Mouse (Mus musculus): ENCODE measurements around the gene Inava.

The Inava gene

DNA sequence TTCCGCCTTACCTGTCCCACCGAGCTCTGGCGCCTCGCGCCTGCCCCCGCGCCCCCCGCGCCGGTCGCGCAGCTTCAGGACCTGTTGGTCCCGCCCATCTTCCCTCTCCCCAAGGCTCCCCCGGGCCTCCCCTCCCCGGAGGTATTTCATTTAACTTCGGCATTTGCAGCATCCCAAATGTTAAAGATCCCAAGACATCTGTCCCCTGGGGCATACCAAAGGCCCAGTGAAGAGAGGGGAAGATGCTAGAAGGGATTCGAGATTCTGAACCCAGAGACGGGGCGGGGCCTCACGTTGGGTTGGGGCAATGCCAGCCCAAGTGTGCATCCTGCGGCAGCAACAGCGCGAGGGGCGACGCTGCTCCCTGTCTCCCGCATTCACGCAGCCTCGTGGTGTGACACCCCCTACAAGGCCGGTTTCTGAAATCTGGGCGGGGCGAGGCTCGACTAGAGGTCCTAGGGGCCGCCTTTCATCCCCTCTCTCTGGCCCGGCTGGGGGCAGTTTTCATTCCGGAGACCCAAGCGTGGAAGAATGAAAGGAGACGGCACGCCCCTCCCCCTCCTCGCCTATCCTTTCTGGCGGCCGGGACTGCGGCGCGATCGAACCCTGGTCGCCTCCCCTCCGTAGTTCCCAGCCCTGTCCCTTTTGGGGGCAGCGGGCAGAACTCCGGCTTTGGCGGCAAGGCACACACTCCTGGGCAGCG, at the start of gene Inava:
Inava (minus strand) TSS at position 373 of the 703 bp plus-strand sequence.
- DNase-seq (ENCODE audit: low read depth in 1 of 2, low spot score in 2 of 2) = no peak

DNA sequence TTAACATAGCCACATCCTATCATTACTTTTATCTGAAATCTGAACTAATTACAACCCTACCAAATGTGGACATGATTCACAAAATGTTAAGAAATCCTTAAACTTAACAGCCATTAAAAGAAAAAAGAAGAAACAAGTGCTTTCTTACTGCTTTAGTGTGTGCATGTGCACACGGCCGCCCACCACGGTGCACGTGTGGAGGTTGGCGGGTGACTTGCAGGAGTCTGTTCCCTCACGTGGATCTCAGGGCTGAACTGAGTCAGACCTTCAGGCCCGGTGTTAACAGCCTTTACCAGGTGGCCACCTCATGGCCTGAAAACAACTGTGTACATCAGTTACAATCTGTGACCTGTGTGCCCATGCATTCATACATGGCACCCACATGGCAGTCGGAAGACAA, 43.3 kb upstream of the Inava start:
- DNase-seq (ENCODE audit: low read depth in 1 of 2, low spot score in 2 of 2) = no peak

DNA sequence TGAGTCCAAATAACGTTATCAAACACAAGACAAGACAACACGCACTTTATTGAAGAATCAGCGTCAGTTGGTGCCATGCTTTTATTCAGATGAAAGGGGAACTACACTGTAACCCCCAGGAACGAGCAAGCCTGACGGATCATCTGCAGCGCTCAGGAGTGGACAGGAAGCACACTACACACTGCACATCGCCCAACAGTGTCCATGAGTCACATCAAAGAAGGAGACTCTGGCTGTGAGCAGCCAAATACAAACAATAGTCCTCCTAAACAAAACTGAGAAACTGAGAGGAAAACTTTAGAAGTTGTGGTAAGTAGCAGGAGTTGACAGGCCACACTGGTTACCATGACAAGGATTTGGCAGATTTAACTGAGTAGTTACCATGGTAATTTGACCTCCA, 34.2 kb upstream of the Inava start:
- DNase-seq (ENCODE audit: low read depth in 1 of 2, low spot score in 2 of 2) = no peak

DNA sequence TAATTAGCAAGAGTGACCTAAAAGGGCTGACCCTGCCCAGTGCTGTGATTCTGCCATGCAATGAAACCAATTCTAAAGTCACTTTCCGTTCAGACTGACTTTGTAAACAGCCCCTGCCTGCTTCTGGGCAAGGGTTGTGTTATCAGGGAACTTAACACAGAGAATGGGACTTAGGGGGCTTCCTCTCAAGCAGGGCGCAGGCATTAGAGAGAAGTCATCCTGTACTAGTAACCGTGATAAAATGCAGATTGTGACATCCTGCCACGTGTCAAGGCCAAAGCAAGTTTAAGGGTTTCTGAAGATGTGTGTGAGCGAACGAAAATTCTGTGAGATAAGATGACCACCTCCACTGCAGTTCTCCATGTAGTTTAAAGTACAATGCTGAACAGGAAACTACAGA, 32.1 kb upstream of the Inava start:
- DNase-seq (ENCODE audit: low read depth in 1 of 2, low spot score in 2 of 2) = no peak

DNA sequence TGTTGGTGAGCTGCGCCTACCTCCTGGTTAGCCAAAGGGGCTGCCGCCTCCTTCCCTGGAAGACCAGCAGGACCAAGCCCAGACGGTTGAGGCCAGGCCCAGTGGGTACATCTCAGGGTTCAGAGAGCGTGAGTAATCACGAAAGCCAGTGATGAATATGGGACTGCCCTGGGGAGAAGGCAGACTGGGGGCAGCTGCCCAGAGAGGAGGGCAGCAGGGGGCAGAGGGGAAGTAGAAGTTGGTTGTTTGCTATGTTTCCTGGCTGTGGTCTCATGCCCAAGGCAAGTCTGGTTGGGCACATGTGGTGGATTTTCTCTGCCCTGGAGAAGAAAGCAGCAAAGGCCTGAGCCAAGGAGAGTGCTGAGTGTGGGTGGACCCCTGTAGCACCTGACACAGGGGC, 29.3 kb upstream of the Inava start:
- DNase-seq (ENCODE audit: low read depth in 1 of 2, low spot score in 2 of 2) = no peak

DNA sequence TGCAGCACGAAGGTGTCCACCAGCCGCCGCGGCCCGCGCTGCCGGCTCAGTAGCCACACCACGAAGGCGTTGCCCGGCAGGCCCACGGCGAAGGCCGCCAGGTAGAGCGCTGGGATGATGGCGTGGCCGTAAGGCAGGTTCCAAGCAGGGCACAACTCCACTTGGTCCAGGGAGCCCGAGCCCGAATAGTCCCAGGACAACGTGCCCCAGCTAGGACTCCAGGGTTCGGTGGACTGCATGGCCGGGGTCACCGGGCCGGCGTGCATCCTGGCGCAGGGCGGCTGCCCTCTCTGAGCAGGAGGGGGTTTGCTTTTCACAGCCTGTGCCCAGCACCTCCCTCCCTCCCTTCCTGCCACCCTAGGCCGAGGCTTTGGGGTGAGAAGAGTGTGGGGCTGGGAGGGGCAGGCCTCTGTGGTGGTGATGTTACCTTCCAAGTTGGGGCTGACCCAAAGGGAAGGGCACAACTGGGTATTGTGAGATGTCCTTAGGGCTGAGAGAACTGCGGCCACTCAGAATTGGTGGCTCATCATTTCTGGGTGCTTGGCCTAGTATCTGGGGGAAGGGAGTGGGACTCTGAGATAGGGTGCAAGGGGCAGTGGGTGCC, 26.7 kb upstream of the Inava start, which contains the start of gene Gpr25:
Gpr25 (minus strand) TSS at position 239 of the 604 bp plus-strand sequence.
- no peak for DNase-seq (ENCODE audit: low read depth in 1 of 2, low spot score in 2 of 2)

DNA sequence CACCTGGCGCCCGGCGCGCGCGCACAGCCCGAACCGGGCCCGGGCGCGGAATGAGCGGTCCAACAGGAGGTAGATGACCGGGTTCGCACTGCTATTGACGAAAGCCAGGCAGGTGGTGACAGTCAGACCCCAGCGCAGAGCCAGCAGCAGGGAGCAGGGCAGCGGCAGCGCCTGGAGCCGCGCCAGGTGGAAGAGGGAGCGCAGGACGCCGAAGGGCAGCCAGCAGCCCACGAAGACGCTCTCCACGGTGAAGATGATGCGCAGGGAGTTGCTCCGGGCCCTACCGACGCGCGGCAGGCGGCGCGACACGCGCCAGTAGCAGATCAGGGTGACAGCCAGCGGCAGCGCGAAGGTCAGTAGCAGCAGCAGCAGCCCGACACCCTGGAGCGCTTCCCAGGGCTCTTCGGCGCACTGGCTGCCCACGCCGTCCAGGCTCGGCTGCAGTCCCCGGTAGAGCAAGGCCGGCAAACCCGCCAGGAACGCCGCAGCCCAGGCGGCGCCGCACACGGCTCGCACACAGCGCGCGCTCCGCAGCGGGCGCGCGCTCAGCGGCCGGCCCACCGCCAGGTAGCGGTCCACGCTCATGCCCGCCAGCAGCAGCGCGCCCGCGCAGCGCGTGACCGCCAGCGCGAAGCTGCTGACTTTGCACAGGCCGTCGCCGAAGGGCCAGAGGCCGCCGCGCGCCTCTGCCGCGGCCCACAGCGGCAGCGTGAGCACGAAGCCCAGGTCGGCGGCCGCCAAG, 26.0 kb upstream of the Inava start:
- DNase-seq (ENCODE audit: low read depth in 1 of 2, low spot score in 2 of 2) = no peak

DNA sequence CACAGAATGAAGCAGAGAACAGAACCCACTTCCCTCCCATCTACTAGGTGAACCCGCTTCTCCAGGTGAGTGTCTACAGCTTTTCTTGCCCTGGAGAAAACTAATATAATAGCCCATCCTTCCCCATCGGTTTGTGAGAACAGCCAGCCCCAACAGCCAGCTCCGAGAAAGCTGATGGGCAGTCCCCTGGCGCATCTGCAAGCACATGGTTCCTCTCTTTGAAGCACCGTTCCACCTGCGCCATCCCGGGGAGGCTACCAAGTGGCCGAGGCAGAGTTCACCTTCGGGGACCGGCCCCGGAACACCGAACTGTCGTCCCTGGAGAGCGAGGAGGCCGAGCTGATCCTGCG, 25.5 kb upstream of the Inava start:
- DNase-seq (ENCODE audit: low read depth in 1 of 2, low spot score in 2 of 2) = no peak

DNA sequence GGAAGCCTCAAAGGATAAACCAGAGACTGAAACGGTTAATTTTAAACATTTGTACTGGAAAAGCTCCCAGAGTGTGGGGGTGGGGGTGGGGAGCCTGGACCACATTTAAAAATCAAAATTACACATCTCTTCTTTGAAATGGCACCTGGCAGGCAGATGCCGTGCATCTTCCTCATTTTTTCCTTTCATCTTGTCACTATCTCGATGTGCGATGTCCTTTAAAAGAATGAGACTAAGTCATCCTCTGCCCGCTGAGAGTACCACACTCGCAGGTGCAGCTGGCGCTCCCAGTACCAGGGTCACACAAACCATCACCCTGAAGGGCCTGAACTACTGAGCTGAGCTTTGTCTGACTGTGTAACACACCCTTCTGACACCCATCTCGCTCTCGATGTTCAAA, 24.4 kb upstream of the Inava start:
- no peak for DNase-seq (ENCODE audit: low read depth in 1 of 2, low spot score in 2 of 2)

DNA sequence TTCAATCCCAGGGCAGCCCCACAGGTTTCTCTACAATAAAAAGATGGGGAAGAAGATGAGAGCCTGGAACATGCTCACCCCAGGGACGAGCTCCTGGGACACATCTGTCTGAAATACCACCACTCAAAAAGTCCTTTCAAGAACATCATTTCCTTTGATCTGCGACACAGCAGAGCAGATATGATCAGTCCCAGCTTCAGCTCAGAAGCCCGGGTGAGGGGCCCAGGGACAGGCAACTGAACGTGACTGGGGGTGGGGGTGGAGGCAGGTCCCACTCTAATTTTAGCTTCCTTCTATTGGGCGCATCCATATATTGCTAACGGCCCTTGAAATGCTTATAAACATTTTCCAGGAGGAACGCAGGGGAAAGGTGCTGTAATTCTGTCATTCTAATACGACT, 21.6 kb upstream of the Inava start:
- DNase-seq (ENCODE audit: low read depth in 1 of 2, low spot score in 2 of 2) = no peak

DNA sequence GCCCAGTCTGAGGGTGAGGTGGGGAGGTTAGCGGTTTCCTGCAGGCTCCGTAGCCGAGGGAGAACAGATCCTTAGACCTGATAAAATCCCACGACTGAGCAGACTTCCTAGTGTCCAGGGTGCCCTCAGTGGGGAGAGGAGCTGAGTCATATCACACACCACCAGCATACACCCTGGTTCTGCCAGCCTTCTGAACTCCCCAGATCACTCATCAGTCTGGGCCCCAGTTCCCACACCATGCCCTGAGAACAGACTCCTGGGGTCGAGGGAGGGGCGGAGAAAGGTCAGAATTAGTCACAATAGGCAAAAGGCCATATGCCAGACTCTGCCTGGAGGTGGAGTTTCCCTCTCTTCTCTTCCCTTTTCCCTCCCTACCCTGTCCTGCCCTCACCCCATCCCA, 21.1 kb upstream of the Inava start:
- DNase-seq (ENCODE audit: low read depth in 1 of 2, low spot score in 2 of 2) = no peak

DNA sequence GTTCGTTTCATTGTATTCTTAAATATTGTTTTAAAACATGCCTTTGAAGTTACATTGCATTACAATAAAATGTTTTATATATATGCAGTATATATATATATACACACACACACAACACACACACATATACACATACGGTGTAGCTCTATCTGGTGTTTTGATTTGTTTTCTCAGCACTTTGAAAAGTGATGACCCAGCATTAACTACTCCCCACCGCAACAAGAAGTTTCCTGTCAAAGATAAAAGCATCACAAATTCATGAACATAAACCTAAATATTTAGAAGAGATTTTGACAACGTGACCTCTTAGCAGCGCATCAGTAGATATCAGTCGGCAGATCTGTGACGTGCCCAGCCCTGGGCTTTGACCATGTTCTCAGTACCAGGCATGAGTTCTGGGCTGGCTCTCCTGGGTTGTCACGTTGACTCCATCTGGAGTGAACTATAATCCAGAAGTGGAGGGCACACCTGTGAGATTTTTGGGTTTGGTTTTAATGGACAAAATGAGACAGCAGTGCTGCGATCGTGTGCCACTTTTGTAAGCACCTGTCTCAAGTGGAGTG, 20.5 kb upstream of the Inava start:
- no peak for DNase-seq (ENCODE audit: low read depth in 1 of 2, low spot score in 2 of 2)

DNA sequence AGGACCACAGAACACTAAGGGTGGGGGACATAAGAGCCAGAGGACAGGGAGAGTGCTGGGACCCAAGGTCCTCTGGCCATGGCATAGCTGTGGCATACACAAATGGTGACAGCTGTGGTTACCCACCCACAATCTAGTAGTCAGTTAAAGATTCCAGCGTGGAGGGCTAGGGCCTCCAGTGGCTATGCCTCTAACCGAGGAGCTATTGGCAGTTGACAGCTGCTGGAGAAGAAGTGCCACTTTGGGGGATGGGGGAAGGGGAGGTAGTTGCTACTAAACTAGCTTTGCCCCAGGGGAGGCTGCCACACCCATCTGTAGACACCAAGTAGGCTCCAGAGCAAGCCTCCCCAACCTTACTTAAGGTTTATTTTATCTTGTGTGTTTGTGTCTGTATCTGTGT, 19.4 kb upstream of the Inava start:
- DNase-seq (ENCODE audit: low read depth in 1 of 2, low spot score in 2 of 2) = no peak

DNA sequence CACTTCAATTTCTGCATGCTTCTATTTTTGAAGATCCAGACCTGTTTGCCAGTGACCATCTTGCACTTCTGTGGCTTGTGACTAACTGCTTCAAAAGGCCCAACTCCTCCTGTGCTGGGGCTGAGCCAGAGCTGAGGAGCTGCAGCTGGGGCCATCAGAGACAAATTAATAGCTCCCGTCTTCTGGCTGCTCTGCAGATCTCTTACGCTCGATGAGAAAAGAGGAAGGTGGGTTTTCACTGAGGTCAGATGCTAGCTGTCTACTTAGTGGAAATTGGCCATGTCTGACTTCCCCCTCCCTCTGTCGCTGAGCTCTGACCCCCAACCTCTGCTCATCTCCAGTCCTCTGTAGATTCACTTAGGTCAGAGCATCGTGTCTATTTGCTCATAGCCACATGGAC, 15.6 kb upstream of the Inava start:
- no peak for DNase-seq (ENCODE audit: low read depth in 1 of 2, low spot score in 2 of 2)

DNA sequence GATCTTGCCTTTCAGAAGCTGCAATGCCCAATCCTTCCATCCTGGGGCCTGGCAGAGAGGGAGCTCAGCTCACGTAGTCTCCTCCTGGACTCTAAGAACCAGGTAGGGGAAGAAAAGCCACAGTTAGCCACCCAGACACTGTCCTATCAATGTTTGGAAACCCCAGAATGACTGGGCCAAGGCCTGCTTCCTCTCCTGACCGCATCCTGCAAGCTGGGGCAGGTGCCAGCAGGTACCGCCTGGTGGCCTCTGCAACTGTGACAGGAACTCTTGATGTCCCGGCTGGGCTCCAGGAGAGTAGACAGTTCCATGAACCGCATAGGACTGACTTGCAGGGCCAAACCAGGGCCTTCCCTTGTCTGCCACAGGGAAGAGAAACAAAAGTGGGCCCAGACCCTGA, 13.3 kb upstream of the Inava start:
- no peak for DNase-seq (ENCODE audit: low read depth in 1 of 2, low spot score in 2 of 2)

DNA sequence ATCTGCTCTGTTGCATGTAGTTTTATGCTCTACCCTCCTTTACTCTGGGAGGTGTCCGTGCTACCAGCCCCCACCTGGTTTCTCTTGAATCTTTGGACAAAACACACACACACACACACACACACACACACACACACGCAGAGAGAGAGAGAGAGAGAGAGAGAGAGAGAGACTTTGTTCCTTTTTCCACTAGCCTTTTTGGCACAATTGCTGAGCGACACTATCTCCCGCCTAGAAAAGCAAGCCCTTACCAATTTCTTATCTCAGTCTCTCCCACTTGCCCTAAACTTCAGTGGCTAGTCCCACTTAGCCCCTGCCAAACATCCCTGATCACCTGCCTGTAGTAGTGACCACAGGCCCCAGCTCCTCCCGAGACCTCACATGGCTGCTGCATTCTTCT, 10.4 kb upstream of the Inava start:
- no peak for DNase-seq (ENCODE audit: low read depth in 1 of 2, low spot score in 2 of 2)

DNA sequence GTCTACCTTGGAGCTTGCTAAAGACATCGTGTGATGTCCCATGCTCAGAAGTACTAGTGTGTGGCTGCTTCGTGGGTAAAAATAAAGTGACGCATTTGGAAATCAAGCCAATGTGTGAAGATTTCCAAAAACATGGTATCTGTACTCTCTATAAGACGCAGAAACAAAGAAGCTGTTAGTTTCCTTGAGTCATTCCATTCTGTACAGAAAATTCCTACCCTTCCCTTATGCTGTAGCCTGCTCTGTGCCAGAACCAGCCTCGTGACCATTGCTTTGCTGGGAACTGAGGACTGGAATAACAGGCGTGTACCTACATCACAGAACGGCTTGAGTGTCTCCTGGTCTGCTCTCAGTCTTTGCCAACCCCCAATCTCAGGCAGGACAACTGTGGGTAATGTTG, 7.7 kb upstream of the Inava start:
- no peak for DNase-seq (ENCODE audit: low read depth in 1 of 2, low spot score in 2 of 2)

DNA sequence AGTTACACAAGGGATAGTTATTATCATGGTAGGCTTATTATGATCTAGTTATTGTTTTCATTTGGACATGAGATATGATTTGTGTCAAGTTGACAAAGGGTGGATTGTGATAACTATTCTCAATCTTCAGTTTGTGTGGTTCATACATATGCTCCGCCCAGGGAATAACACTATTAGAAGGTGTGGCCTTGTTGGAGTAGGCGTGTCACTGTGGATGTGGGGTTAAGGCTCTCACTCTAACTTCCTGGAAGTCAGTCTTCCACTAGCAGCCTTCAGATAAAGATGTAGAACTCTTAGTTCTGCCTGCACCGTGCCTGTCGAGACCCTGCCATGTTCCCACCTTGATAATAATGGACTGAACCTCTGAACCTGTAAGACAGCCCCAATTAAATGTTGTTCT, 4.4 kb upstream of the Inava start:
- DNase-seq (ENCODE audit: low read depth in 1 of 2, low spot score in 2 of 2) = no peak

DNA sequence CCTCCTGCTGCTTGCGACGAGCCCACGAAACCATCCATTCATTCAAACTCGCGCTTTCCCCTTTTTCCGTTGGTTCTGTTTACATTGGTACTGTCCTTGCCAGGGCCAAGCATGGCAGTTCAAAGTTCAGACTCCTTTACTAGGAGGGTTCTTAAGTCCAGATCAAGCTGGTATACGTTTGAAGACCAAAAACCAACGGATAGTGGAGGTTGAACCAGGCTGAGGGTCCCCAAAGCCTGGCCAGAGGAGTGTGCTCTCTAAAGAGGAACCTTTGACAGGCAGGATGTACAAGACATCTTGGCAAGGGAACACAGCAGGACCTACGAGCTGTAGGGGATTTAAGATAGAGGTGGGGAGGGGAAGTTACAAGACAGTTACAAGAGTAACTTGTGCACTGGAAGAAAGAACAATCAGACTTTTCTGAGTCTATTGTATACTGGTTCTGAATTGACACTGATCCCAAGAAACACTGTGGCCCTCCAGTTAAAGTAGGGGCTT, 580 bp upstream of the Inava start:
- DNase-seq (ENCODE audit: low read depth in 1 of 2, low spot score in 2 of 2) = no peak

DNA sequence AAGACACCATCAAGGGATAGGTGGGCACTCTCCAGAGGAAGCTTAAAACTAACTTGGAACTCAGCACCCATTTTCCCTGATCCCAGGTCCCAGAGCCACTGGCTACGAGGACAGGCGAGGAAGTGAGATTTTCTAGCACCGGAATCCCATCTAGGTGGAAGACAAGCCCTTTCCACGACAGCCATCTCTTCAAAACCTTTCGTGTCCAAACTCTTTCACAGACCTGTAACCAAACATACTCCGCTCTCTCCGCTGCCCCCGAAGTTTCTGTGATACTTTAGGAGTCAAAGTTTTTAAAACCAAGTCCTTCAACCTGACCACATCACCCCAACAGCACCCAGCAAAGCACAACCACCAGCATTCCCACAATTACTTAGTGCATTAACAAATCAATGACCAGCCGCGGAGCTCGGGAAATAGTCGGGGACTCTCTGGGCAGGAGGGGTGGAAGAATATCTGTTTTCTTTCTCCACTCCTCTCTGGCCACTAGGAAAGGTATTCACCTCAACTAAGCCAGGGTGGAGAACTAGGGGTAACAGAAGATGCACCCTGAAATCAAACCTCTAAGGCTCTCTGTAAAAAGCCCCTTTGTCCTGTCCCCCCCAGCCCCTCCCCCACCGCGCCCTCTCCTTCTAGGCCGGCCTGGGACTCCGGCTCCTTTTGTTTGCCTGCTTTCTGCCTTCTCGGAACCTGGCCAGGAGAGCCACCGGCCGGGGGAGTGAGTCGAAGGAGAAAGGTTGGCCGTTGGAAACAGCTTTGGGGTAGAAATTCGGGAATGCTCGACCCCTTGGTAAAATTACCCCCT, 876 bp downstream of the Inava start:
- DNase-seq (ENCODE audit: low read depth in 1 of 2, low spot score in 2 of 2) = no peak

DNA sequence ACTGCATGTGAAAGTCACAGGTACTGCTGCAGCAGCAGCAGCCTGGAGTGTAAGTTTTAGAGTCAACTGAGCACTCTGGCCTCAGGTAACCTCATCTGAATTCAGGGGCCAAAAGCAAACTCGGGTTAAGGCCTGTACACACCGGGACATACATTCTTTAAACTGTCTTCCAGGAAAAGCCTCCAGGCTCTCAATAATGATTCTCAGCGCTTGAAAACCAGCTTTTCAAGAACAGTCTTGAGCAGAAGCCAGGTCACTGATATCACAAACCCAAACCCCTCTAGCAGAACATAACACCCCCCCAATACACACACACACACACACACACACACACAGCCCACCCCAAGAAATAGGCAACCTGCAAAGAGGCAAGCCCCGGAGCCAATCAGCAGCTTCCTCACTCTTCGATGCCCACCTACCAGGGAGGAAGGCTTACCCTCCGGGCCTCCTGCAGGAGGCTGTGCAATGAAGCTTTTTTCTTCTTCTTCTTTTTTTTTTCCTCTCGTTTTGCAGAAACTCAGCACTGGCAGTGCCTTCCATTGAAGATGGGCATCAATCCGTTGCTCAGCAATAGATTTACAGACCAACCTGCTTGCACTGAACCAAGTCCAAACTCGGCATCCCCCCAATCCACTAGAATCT, 1.7 kb downstream of the Inava start:
- no peak for DNase-seq (ENCODE audit: low read depth in 1 of 2, low spot score in 2 of 2)
